Mouse (Mus musculus): ENCODE data around the gene Hcar2.

Hcar2 gene

DNA sequence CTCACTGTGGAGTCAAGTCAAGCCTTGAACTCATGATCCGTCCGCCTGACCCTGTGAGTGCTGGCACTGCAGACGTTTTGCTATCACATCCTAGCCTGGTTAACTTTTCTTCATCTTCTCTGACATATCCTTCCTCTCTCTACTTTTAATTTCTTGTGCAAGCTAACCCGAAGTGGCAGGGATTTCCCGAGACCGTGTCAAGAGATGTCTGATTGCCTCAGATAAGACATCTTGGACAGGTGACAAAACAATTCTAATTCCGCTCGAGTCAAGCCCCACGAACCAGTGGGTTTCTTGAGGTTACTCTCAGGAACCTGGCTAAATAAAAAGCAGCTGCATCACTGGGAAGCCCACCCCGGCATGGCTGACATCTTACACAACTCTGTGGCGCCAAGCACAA lies 6.5 kb downstream of the Hcar2 start:
- no peak for DNase-seq

DNA sequence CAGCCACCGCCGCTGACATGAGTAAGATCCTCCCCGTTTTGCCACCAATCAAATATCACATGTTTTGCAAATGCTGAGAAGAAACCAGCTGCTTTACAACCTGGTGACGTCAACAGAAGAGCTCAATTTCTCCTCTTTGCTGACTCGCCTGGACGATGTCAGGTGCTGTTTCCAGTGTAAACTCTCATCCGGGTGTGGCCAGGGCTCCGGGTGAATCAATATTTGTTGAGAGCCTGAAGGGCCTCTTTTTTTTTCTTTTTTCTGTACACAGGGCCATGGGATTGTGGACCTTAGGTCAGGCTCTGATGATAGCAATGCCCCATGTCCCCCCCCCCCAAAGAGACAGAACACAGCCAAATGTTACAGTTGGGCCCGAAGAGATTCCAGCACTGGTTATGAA lies 10.8 kb downstream of the Hcar2 start:
- DNase-seq = no peak

DNA sequence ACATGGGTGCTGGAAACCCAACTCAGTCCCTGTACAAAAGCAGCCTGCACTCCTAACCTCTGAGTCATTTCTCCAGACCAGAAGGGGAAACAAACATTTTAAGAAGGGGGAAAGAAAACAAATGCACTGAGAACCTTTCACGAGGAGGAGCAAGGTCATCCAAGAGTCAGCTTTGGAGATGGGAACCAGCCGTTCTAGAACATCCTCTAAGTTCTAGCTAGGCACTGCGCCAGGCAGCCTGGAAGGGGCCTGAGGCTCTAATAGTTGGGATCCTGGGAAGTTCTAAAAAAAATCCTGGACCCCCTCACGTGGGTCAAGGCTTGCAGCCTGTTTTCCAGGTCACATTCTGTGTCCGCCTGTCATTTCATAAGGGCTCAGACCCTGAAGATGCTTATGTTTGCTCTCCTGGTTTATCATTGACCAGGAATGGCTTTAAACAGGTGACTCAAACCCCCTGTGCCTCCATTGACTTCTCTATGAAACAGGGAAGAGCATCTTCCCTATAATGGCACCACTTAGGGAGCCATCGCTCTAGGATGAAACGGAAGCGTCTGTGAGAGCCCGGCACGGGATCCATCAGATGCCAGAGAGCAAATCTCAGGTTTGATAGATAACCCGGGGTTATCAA lies 11.3 kb downstream of the Hcar2 start:
- DNase-seq = peak; percentile 63

DNA sequence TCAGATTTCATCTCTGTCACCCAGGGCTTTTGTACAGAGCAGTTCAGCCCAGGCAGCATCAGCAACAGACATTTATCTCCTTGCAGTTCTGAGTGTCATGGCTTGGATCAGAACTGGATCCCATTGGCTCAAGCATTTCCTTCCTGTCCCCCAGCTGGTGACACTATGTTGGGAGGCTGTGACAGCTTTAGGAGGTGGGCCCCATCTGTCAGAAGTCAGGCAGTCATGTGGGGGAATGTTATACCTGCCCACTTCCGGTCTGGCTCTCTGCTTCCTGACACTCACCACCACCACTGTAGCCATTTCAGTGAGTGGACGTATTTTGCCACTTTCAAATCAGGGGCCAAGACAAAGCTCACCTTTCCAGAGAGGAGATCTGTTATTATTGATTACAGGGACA lies 13.9 kb downstream of the Hcar2 start:
- peak; percentile 57 for DNase-seq

DNA sequence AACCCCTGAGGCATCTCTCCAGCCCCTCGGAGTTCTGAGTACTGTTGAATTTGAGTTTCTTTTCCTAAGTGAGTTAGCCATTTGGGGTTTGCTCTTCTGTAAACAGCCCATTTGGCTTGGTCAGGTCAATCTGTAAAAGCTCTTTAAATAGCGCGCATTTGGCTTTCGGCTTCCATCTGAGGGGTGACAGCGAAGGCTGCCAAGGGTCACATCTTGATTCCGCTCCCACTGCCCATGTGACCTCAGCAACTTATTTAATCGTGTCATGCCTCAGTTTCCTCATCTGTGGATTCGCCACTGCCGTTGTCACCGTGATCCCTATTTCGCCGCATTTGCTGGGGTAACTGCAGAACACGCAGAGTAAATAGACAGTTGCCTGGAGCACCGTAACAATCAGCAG lies 21.0 kb downstream of the Hcar2 start:
- DNase-seq = peak; percentile 71

DNA sequence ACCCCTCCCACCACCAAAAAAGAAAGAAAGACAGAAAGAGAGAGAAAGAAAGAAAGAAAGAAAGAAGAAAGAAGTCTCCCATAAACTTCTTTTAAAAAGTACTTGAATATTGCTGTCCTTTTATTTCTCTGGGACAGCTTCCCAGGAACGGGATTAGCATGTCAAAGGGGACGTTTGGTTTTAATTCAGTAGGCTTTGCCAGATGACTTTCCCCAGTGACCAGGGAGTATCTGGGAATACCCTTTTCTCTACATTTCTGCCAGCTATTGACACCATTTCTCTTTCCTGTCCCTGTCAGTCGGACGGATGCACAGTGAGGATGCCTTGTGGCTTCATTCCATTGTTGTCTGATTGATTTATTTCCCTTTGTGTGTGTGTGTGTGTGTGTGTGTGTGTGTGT lies 21.5 kb downstream of the Hcar2 start:
- DNase-seq = peak; percentile 27

DNA sequence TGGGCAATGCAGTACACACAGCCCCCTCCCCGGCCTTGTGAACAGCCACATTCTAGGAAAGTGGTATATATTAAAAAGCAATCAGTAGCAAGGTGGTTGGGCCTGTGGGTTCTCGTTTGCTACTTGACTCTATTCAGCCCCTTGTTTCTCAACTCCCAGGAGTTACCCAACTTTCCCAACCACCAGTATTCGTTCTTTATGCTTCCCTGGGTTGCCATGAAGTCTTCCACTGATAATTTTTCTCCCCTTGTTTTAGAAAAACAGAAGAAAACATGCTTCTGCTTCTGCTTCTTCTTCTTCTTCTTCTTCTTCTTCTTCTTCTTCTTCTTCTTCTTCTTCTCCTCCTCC lies 22.4 kb downstream of the Hcar2 start:
- no peak for DNase-seq

DNA sequence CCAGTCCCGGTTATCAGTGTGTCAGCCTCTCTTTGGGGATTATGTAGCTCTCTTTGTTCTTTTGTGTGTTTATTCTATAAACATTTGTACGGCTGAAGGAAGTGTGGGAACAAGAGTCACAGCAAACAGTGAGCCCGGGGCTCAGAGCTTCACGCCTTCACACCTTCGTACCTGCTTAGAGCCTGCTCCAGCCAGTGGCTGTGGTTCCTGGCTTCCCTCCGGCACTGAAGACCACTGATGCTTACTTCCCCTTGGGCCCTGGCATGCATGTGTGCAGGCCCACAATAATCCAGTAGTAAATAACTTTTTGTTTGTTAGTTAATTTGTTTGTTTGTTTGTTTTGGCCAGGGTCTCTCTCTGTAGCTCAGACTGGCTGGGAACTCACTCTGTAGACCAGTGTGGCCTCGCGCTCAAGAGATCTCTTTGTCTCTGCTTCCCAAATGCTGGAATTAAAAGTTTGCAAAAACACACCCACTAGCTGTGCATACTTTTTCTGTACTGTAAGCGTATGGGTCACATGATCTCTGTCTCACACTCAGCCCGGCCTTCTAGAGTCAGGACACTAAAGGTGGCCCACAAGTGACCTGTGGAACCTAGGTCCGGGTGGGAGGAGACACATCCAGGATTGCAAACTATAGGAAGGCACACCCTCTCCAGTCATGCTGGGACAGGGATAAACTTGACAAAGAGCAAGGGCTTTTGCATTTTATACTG lies 22.9 kb downstream of the Hcar2 start:
- DNase-seq = no peak

DNA sequence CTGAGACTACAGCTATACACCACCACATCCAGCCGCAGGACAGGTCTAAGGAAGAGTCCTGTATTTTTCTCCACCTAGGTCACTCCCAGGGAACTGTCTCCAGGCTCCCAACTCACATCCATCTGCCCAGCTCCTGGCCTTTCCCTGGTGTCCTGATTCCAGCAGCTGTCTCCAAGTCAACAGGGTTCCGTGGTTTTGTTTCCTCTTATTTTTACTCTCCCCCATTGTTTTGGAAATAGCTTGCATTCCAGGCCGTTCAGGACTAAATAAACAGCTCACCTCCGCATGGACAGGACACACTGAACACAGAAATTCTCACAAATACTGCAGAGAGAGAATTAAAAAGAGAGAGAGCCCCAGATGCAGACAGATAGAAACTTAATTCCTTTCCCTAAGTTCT lies 27.9 kb downstream of the Hcar2 start:
- no peak for DNase-seq

DNA sequence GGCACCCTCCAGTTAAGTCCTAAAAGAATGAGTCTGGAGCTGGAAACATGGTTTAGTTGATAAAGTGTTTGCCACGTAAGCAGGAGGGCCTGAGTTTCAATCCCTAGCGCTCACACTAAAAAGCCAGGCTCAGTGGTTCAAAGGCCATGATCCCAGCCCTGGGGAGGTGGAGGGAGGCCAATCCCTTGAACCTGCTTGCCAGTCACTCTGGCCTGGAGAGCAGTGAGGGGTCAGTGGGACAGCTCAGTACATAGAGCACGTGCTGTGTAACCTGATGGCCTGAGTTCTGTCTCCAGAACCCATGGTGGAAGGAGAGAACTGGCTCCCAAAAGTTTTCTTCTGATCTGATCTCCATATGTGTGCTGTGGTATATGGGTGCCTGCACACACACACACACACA lies 30.5 kb downstream of the Hcar2 start:
- no peak for DNase-seq

DNA sequence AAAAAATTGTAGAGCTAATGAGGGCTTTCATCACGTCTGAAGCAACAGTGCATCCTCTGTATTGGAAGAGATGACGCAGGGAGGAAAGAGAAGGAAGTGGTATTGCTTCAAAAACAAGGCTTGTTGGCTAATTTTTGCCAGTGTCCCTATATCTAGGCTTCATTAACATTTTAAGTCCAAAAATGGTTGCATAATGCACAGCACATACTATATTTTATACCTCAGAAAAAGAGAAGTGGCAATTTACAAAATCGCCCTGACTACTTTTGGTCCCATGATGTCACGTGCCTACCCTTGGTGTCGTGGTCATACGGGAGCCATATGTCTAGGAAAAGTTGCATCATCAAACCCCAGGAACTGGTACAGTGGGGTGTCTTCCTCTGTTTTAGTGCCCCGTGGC lies 33.0 kb downstream of the Hcar2 start:
- no peak for DNase-seq

DNA sequence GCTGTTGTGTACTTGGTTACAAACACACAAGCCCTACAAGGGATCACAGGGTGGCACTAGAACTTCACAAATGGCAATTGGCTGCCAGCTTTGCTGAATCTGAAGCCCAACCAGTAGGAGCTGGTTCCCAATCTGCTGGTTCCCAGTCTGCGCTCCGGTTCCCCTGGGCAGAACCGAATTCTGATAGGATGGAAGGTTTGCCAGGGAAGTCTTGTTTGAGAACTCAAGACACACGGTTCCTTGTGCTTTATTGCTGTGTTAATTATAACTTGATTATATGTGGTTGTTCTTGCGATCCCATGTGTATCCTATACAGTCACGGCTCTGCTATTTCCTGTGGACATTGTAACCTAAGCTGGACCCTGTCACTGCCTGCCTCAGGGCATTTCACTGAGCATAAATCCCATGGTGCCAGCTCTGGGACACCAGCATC lies 37.6 kb downstream of the Hcar2 start:
- peak; percentile 72 for DNase-seq

DNA sequence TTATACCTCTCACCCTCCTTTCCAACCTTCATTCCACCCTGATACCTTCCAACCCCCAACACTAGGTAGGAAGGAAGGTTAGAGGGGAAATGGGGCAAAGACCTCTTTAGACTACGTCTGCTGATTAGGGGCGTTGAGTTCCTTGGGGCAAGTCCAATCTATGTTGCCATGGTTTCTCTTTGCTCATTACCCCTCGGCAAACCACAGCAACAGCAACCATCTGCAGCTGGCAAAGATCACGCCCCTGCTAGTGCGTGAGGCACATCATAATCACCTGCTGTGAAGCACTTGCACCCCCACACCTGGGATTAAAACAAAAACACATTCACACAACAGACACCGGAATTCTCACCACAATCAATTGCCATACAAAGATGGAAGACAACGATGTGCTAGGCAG lies 42.6 kb downstream of the Hcar2 start:
- DNase-seq = no peak

DNA sequence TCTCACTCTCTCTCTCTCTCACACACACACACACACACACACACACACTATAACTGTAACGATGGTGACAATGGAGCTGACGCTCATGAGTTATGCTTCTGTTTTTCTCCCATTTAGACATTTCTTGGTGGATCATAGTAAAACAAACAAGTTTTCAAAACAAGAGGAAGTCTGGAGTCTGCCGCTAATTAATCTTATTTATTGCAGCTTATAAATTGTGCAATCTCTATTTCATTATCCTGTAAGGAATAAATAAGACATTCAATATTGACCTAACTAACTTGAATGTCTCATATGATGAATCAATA lies 44.1 kb downstream of the Hcar2 start:
- no peak for DNase-seq

DNA sequence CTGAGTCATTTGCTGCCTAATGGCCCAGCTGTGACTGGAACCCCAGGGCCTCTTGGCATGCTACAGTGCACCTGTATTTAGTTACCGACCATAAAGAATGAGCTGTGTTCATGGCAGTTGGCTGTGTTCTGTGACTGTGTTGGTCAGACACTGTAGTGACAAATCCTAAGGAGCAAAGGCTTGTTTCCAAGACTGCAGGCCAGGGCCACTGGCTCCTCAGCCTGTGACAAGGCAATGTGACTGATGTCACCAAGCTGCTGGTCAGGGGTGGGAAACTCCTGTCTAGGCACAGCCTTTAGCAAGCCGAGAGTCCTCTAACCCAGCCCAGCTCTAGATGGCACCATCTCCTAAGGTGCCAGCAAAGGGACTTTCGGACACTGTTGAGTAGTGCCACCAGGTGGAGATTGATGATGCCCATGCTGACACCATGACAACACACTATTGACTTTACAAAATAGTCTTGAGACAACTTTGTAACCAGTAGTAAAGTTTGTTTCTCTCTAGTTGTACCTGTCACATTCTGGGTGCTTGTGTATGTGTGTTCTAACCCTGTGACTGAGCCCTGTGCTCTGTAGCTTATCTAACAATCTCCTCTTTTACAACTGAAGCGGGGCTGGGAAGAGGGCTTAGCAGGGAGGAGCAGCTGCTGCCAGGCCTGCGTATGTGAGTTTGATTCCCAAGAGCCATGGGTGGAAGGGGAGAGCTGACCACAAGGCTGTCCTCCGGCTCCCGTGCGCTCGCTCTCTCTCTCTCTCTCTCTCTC lies 44.6 kb downstream of the Hcar2 start:
- DNase-seq = peak; percentile 56

DNA sequence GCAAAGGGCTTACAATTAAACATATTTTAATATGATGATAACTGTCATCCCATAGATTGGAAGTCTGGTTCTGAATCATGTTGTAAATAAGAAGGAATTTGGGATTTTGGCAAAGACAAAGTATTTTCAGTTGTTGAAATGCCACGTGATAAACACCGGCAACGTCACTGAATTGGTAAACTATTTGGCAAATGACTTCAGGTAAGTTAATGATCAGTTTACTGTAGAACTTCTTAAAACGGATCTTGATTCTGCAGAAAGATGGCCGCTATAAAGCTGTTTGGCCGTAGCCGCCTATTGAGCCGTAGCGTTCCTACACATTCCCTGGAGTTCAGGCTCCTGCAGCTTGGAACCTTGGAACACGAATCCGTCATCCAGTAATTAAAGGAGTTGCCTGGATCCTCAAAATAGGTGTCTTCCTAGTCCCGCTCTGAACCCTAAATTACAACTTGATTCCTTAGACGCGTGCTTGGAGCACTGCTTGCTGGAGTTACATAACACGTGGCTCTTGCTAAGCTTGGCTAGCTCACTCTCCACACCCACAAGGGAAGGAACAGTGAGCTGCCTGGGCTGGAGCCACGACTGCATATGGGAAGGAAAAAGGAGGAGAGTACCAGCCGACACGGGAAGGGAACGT lies 46.2 kb downstream of the Hcar2 start:
- peak; percentile 49 for DNase-seq

DNA sequence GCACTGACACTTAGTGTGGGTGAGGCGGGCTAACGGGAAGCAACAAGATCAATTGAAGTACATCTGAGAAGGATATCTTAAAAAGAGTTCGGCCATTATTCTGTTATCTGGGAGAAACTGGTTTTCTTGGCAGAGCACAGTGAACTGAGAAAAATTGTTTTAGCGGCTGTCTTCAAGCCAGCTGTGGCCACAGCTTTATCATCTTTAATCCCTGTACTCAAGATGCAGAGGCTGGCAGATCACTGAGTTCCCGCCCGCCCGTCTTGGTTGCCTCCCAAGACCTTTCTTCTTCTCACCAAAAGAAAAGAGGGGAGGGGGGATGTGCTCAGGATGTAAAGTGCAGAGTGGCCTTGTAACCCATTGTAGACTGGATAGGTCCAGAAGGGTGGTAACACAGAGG lies 48.4 kb downstream of the Hcar2 start:
- no peak for DNase-seq
